Mouse (Mus musculus): Measurements from ENCODE around the gene Spag4.

Gene Spag4

GRCm38 (mm10) chr2:156065099-156066041, at the start of gene Spag4:
Spag4 (plus strand) TSS chr2:156065175.
- no peak for DNase-seq (ENCODE audit: low spot score)

- no peak for DNase-seq (ENCODE audit: low spot score)
These were observed 46.9 kb upstream of the Spag4 start for GRCm38 (mm10) chr2:156018106-156018505.

GRCm38 (mm10) chr2:156021219-156021618, 43.8 kb upstream of the Spag4 start:
- no peak for DNase-seq (ENCODE audit: low spot score)

- DNase-seq (ENCODE audit: low spot score), result no peak
These were observed 43.2 kb upstream of the Spag4 start for GRCm38 (mm10) chr2:156021765-156022164.

GRCm38 (mm10) chr2:156025482-156025881, 39.5 kb upstream of the Spag4 start:
- DNase-seq (ENCODE audit: low spot score), result no peak

- no peak for DNase-seq (ENCODE audit: low spot score)
These were observed 25.6 kb upstream of the Spag4 start for GRCm38 (mm10) chr2:156039390-156039789.

DNA sequence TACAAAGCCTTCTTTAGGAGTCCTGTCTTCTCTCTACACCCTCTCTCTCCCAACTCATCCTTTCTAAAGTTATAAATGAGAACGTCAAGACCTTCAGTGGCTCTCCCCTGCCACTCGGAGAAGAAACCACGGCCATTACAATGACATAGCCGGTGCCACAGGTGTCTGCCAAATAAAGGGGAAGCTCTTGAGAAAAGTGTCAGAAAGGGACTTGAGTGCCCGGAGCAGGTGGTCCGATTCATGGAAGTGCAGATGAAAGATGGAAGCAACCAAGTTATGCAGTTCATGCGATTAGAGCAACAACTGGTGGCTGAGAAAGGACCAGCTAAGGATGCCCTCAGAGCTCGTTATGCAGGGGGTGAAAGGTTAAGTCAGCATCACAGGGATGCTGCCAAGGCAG, 22.1 kb upstream of the Spag4 start:
- DNase-seq (ENCODE audit: low spot score), result no peak

- DNase-seq (ENCODE audit: low spot score), result no peak
These were observed 17.0 kb upstream of the Spag4 start for GRCm38 (mm10) chr2:156047929-156048328.

DNA sequence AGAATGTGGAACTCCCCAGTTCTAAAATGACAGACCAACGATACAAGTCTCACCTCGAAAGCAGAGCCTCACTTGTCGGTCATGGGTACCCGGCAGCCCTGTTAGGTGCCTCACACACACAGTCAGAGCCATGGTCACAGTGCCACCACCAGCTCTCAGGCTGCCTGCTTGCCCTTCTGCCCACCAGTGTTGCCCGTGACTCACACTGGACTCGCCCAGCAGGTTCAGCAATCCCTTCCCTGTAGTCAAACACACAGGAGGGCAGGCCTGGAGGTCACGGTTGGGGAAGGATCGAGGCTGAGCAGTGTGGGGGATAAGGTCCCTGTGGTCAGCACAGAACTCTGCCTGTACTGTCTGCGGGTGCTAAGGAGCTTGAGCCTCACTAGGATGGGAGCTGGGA, 12.2 kb upstream of the Spag4 start, which contains the start of gene Fer1l4:
TSS of gene Fer1l4 (minus strand) at position 132 of the 400 bp plus-strand sequence.
- no peak for DNase-seq (ENCODE audit: low spot score)

- no peak for DNase-seq (ENCODE audit: low spot score)
These were observed 1.2 kb downstream of the Spag4 start for GRCm38 (mm10) chr2:156066126-156066525.

GRCm38 (mm10) chr2:156067916-156068315, 2.9 kb downstream of the Spag4 start:
- DNase-seq (ENCODE audit: low spot score), result no peak

- DNase-seq (ENCODE audit: low spot score), result no peak
These were observed 6.3 kb downstream of the Spag4 start for GRCm38 (mm10) chr2:156071236-156071635.

- DNase-seq (ENCODE audit: low spot score), result no peak
These were observed 8.8 kb downstream of the Spag4 start for GRCm38 (mm10) chr2:156073725-156074124.

GRCm38 (mm10) chr2:156077461-156077860, 12.5 kb downstream of the Spag4 start:
- DNase-seq (ENCODE audit: low spot score), result no peak

DNA sequence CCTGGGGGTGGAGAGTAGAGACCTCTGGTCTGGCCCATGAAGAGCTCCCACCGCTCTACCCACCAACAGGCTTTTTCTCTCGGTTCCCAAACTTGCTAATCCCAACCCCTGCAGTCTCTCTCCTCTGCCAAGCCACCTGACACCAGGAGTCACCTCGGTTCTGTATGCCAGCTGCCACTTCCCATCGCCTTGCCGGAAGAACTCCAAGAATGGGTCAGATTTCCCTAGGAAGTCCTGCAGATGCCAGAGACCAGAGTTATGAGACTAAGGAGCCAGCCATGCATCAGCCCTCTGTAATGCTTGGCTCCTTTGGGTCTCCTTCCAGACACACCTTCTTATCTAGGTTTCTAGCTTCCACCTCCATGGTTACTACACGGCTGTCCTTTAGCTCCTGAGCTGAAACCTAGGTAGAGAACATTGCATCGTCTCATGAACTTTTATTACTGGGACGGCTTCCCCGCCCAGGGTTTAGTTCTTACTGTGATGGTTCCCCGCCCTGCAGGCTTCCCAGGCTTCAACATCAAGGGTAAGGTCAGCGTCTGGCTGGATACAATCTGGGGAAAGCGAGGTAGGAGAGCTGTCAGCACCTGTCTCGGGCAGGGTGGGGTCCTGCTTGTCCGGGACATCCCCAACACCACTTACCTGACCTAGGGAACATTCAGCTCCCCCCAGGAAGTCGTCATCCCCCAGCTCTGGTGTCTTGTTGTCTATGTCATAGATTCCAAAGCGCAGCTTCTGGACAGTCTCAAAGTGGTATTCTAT, 13.6 kb downstream of the Spag4 start:
- DNase-seq (ENCODE audit: low spot score), result no peak

GRCm38 (mm10) chr2:156079183-156079560, 14.2 kb downstream of the Spag4 start:
- DNase-seq (ENCODE audit: low spot score), result no peak

DNA sequence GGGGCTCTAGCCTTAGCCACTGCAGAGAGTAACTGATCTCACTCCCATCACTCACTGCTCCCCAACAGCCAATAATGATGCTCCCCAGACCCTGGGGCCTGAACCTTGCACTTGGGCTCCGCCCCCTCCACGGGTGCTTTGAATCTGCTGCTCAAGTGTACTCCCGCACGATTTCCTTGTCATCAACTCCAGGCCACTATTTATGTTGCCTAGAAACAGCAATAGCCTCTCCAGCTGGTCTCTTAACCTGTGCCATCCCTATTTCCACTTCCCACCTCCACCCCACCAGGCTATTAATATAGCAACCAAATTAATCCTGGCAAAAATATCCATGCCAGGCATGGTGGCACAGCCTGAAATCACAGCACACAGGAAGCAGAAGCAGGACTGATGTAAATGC, 14.7 kb downstream of the Spag4 start:
- no peak for DNase-seq (ENCODE audit: low spot score)

DNA sequence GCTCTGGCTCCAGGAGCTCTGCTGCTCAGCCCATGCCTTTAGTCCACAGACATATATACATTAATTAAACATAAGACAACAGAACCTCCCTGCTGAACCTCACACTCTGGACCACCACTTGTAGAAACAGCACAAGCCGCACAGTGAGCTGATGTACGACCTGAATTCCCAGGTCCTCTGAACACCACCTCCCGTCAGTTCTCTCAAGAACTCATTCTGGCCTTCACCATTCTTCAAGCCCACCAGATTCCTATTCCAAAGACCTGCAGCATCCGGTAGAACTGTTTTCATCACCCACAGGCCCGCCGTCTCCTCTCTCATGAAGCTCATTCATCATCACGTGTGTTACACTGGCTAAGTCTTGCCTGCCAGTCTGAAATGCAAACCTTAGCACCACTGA, 15.4 kb downstream of the Spag4 start:
- no peak for DNase-seq (ENCODE audit: low spot score)

- no peak for DNase-seq (ENCODE audit: low spot score)
These were observed 19.6 kb downstream of the Spag4 start for GRCm38 (mm10) chr2:156084541-156084940.

GRCm38 (mm10) chr2:156087391-156088110, 22.6 kb downstream of the Spag4 start:
- no peak for DNase-seq (ENCODE audit: low spot score)

DNA sequence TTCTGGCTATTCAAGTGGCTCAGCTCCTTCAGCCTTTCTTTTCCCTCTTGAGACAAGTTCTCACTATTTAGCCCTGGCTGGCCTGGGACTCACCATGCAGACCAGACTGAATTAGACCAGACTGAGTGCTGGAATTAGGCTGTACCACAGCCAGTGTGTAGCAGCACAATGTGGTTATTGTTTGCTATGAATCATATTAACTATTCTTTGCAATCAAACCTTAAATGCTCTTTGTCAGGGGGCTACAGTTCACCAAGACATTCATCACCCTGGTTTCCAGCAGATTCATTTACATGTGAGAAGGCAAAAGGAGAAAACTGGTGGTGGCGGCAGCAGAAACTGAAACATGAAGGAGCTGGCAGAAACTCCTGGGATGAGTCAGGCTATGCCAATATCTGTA, 24.8 kb downstream of the Spag4 start:
- no peak for DNase-seq (ENCODE audit: low spot score)

DNA sequence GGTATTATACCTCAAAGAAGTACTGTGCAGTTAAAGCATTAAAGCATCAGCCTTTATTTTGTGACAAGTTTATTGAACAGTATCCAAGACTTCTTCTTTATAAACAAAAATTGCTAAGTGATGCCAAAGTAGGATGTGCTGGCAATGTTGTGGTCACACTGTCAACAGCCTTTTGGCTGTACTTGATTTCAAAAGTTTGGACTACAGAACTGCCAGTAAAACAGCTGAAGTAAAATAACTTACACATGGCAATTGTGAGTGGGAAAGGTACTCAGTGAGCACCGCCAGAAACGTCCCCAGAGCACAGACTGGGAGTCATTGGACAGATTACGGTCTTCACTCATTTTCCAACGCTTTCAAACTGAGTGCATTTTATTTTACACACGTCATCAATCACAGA, 27.0 kb downstream of the Spag4 start:
- no peak for DNase-seq (ENCODE audit: low spot score)
